Mouse (Mus musculus): ENCODE results near the gene Myo16. TPM values are rescaled to one million over a fixed set of nuclear protein-coding genes. Genes with fewer than 3 reads are reported as not detected.

The Myo16 gene
- polyA plus RNA-seq, 1 experiment = 2.4 TPM

GRCm38 (mm10) chr8:10413881-10414280 lies 260.2 kb downstream of the Myo16 start:
- no peak for DNase-seq (ENCODE audit: low read depth)

- DNase-seq (ENCODE audit: low read depth) = no peak
Observed at GRCm38 (mm10) chr8:10414684-10415212, 261.0 kb downstream of the Myo16 start.

- DNase-seq (ENCODE audit: low read depth) = no peak
Observed at GRCm38 (mm10) chr8:10415288-10415687, 261.6 kb downstream of the Myo16 start.

- no peak for DNase-seq (ENCODE audit: low read depth)
Observed at GRCm38 (mm10) chr8:10415885-10416284, 262.2 kb downstream of the Myo16 start.

- no peak for DNase-seq (ENCODE audit: low read depth)
Observed at GRCm38 (mm10) chr8:10416806-10417205, 263.1 kb downstream of the Myo16 start.

GRCm38 (mm10) chr8:10417281-10417680 lies 263.6 kb downstream of the Myo16 start:
- DNase-seq (ENCODE audit: low read depth) = no peak

GRCm38 (mm10) chr8:10418013-10418412 lies 264.3 kb downstream of the Myo16 start:
- DNase-seq (ENCODE audit: low read depth) = no peak

GRCm38 (mm10) chr8:10418971-10419370 lies 265.3 kb downstream of the Myo16 start:
- no peak for DNase-seq (ENCODE audit: low read depth)

- no peak for DNase-seq (ENCODE audit: low read depth)
Observed at GRCm38 (mm10) chr8:10419726-10420125, 266.0 kb downstream of the Myo16 start.

- no peak for DNase-seq (ENCODE audit: low read depth)
Observed at GRCm38 (mm10) chr8:10420551-10420950, 266.8 kb downstream of the Myo16 start.

- DNase-seq (ENCODE audit: low read depth) = no peak
Observed at GRCm38 (mm10) chr8:10421516-10422090, 267.9 kb downstream of the Myo16 start.

GRCm38 (mm10) chr8:10435492-10435891 lies 281.8 kb downstream of the Myo16 start:
- DNase-seq (ENCODE audit: low read depth) = no peak

- DNase-seq (ENCODE audit: low read depth) = no peak
Observed at GRCm38 (mm10) chr8:10438772-10439171, 285.1 kb downstream of the Myo16 start.

GRCm38 (mm10) chr8:10439595-10440453 lies 286.1 kb downstream of the Myo16 start:
- DNase-seq (ENCODE audit: low read depth) = peak; percentile 71

GRCm38 (mm10) chr8:10442562-10442961 lies 288.9 kb downstream of the Myo16 start:
- DNase-seq (ENCODE audit: low read depth) = no peak

- DNase-seq (ENCODE audit: low read depth) = no peak
Observed at GRCm38 (mm10) chr8:10445011-10445410, 291.3 kb downstream of the Myo16 start.

- no peak for DNase-seq (ENCODE audit: low read depth)
Observed at GRCm38 (mm10) chr8:10448545-10448944, 294.8 kb downstream of the Myo16 start.

GRCm38 (mm10) chr8:10453046-10453445 lies 299.3 kb downstream of the Myo16 start:
- DNase-seq (ENCODE audit: low read depth) = no peak

GRCm38 (mm10) chr8:10458151-10458649 lies 304.5 kb downstream of the Myo16 start:
- DNase-seq (ENCODE audit: low read depth) = no peak

GRCm38 (mm10) chr8:10462271-10462670 lies 308.6 kb downstream of the Myo16 start:
- DNase-seq (ENCODE audit: low read depth) = no peak

- DNase-seq (ENCODE audit: low read depth) = no peak
Observed at GRCm38 (mm10) chr8:10468490-10468889, 314.8 kb downstream of the Myo16 start.

- no peak for DNase-seq (ENCODE audit: low read depth)
Observed at GRCm38 (mm10) chr8:10469658-10470057, 315.9 kb downstream of the Myo16 start.

- no peak for DNase-seq (ENCODE audit: low read depth)
Observed at GRCm38 (mm10) chr8:10470280-10470679, 316.6 kb downstream of the Myo16 start.

All from gonadal fat pad, adult 2 months (tissue).